Comparison of ENCODE assay signal across 8 mouse cellular contexts in genomic region chr15:93575884-93576283, GRCm38 (mm10). TPM values are rescaled to one million over a fixed set of nuclear protein-coding genes. Genes with fewer than 3 reads are reported as not detected.
DNase-seq lines count a peak whose midpoint lies in the region; ATAC-seq lines count a peak whose summit lies in the region.

No protein-coding gene starts in this region.

- DNase-seq in 3T3-L1 (ENCODE audit: low read depth, low spot score) = peak; percentile 93
- peak; percentile 66 for DNase-seq in WW6 (ENCODE audit: low read depth, low spot score)
- peak; percentile 70 to 86 for DNase-seq in cerebellum, postnatal 25 days
- peak; percentile 64 to 79 for DNase-seq in frontal cortex, postnatal 36 days (ENCODE audit: low spot score in 2 of 2)
- peak; percentile 88 for DNase-seq in intestine, embryonic 14.5 days (ENCODE audit: low spot score)
- DNase-seq in left cerebral cortex, postnatal 10 days (ENCODE audit: extremely low spot score in 1 of 2, low spot score in 2 of 2) = peak; percentile 73 to 84
- DNase-seq in mesoderm, embryonic 11.5 days (ENCODE audit: low read depth, low spot score) = peak; percentile 90
- peak; percentile 20 to 49 for DNase-seq in spleen, postnatal 14 days (ENCODE audit: low spot score in 2 of 2)

- no peak overlapping the region for H3K4me2 ChIP-seq in intestine, embryonic 14.5 days (ENCODE audit: low read length)

- H3K27me3 ChIP-seq in intestine, embryonic 14.5 days (replicated peaks; ENCODE audit: control insufficient read depth, insufficient read depth, low read length) = no peaks in the 10 kb centered on the region

- 11% methylated on average over 5 of the region's 5 CpGs for WGBS in intestine, embryonic 14.5 days

- no peak overlapping the region for H3K27ac ChIP-seq in intestine, embryonic 14.5 days (ENCODE audit: low read depth)

- H3K4me3 ChIP-seq in intestine, embryonic 14.5 days (ENCODE audit: low read depth, low read length) = no peak overlapping the region

- no peak for ATAC-seq in intestine, embryonic 14.5 days (replicated peaks; ENCODE audit: low FRiP score, low TSS enrichment, low read depth)

- no peak overlapping the region for H3K9ac ChIP-seq in intestine, embryonic 14.5 days (ENCODE audit: low read length)

- no peaks in the 10 kb centered on the region; the same call in 1 of the 2 replicates for H3K4me1 ChIP-seq in intestine, embryonic 14.5 days (replicated peaks; ENCODE audit: control insufficient read depth, insufficient read depth, low read length)

- peaks cover 8% of the 10 kb centered on the region; the same call in 1 of the 2 replicates for H3K9me3 ChIP-seq in intestine, embryonic 14.5 days (ENCODE audit: control insufficient read depth, low read length)

- H3K36me3 ChIP-seq in intestine, embryonic 14.5 days (ENCODE audit: control insufficient read depth, insufficient read depth, low read length) = peaks cover 2% of the 10 kb centered on the region; the same call in 1 of the 2 replicates

- intact Hi-C loops in left cerebral cortex, postnatal 10 days (cut with DNase I) = loop anchor here (5.0 to 10.0 kb wide), 2 partner anchors 59 to 121 kb away; no protein-coding TSS in a partner anchor

RNA-seq across cellular contexts. Expression of gene Prickle1, which starts 19.8 kb away (rescaled TPM):
- polyA plus RNA-seq in intestine, embryonic 14.5 days (2014; fragmentation: Nextera tagmentation; extraction: Ambion mirVana) = 31.0 and 33.4 TPM in 2 replicates
- total RNA-seq in left cerebral cortex, postnatal 10 days (2021) = 10 to 100 TPM; 63.1 to 67.0 TPM

Comparison
In these comparisons a context has a peak if more than half of its experiments do, and no peak if none do; other contexts are left out.
1. DNase-seq: peak in every context shown above with its lines; median percentile 93 in 3T3-L1; 90 in mesoderm, embryonic 11.5 days; 88 in intestine, embryonic 14.5 days; 78 in left cerebral cortex, postnatal 10 days; 78 in cerebellum, postnatal 25 days; 72 in frontal cortex, postnatal 36 days; 66 in WW6; 34 in spleen, postnatal 14 days.